Mouse (Mus musculus) thymus, adult 18-20 months (tissue): Measurements from ENCODE around the gene Gm13941.

Experiments
- DNase-seq, 2 experiments: peaks; one replicate each; pipeline ENCODE4 v3.0.0; 2022; ENCODE audit warnings: mixed read lengths in 2 of 2

Gm13941 gene

GRCm38 (mm10) chr2:111105882-111106281, at the start of gene Gm13941:
Gene Gm13941 (minus strand): TSS chr2:111105982.
- DNase-seq, result no peak

GRCm38 (mm10) chr2:111152836-111153235, 47.1 kb upstream of the Gm13941 start, which contains the start of gene Gm15130:
Gene Gm15130 (minus strand): TSS chr2:111152936.
- DNase-seq, result no peak

- DNase-seq, result no peak
Observed at GRCm38 (mm10) chr2:111135739-111136138, 30.0 kb upstream of the Gm13941 start.

GRCm38 (mm10) chr2:111058586-111059261, 47.1 kb downstream of the Gm13941 start:
- DNase-seq, result no peak
